Mouse (Mus musculus) heart, adult 2 months (tissue): ENCODE measurements around the gene Pigv. TPM values are rescaled to one million over a fixed set of nuclear protein-coding genes. Genes with fewer than 3 reads are reported as not detected.

Source experiments
- DNase-seq, 2 experiments: peaks; one replicate each; pipeline ENCODE4 v3.0.0; 2021
- H3K27ac ChIP-seq: fragments of 200-600 bp; 2 replicates; pipeline ENCODE4 v1.8.1; 2022
- H3K27me3 ChIP-seq: fragments of 200-500 bp; 2 replicates; pipeline ENCODE4 v1.6.1; 2012; ENCODE audit warnings: mild to moderate bottlenecking, low read length, inconsistent platforms, mixed read lengths; ENCODE audit not compliant: control insufficient read depth, insufficient read depth
- H3K36me3 ChIP-seq: fragments of 200-500 bp; 2 replicates; pipeline ENCODE4 v1.6.1; 2012; ENCODE audit warnings: low read length, inconsistent platforms; ENCODE audit not compliant: control insufficient read depth, insufficient read depth
- H3K4me1 ChIP-seq: fragments of 200-500 bp; 2 replicates; pipeline ENCODE4 v1.6.1; 2011; ENCODE audit warnings: low read length; ENCODE audit not compliant: control insufficient read depth, insufficient read depth
- H3K4me3 ChIP-seq: fragments of 200-600 bp; 2 replicates; pipeline ENCODE4 v1.8.1; 2022
- H3K79me2 ChIP-seq: fragments of 200-500 bp; replicated peaks from 2 replicates; pipeline ENCODE4 v1.6.1; 2012; ENCODE audit warnings: mild to moderate bottlenecking, inconsistent platforms, low read length, moderate library complexity, mixed read lengths; ENCODE audit not compliant: control insufficient read depth, insufficient read depth
- H3K9ac ChIP-seq: fragments of 200-500 bp; 2 replicates; pipeline ENCODE4 v1.6.1; 2012; ENCODE audit warnings: low read depth, mild to moderate bottlenecking, control low read depth, inconsistent platforms, low read length, mixed read lengths
- CTCF ChIP-seq: fragments of 200-600 bp; IDR thresholded peaks from 2 replicates; pipeline ENCODE4 v1.8.1; 2022; ENCODE audit warnings: antibody characterized with exemption, mild to moderate bottlenecking, moderate library complexity
- EP300 ChIP-seq: fragments of 200-500 bp; IDR thresholded peaks from 2 replicates; pipeline ENCODE4 v1.6.1; 2011; ENCODE audit warnings: low read depth, low read length, control low read depth; ENCODE audit not compliant: insufficient read depth
- POLR2A ChIP-seq: fragments of 200-500 bp; IDR thresholded peaks from 2 replicates; pipeline ENCODE4 v1.6.1; 2011; ENCODE audit warnings: mild to moderate bottlenecking, low read depth, low read length, control low read depth; ENCODE audit not compliant: insufficient read depth
- WGBS: fragments of 180-500 bp; shearing (Covaris S2); methylation state at CpG from one replicate; pipeline ENCODE4 v1.1.7; 2018; 5-methylcytosine and 5-hydroxymethylcytosine counted together
- intact Hi-C: fragments of 180-260 bp; cut with DNase I; formaldehyde crosslinking; loops from one replicate; pipeline ENCODE4 v1.15.1; 2025
- polyA plus RNA-seq: library from polyadenylated mRNA; depleted of rRNA; stranded (reverse); fragments of >200 nt; gene quantifications from 2 replicates; pipeline ENCODE4 v1.2.3, GENCODE M21; 2012
- total RNA-seq, 2 experiments: library from RNA; stranded (reverse); gene quantifications; 2 replicates each; pipeline ENCODE4 v1.2.3; 2021

The Pigv gene
- total and polyA plus RNA-seq, 3 experiments = 9.5 to 12.1 (median 11.7) TPM

DNA sequence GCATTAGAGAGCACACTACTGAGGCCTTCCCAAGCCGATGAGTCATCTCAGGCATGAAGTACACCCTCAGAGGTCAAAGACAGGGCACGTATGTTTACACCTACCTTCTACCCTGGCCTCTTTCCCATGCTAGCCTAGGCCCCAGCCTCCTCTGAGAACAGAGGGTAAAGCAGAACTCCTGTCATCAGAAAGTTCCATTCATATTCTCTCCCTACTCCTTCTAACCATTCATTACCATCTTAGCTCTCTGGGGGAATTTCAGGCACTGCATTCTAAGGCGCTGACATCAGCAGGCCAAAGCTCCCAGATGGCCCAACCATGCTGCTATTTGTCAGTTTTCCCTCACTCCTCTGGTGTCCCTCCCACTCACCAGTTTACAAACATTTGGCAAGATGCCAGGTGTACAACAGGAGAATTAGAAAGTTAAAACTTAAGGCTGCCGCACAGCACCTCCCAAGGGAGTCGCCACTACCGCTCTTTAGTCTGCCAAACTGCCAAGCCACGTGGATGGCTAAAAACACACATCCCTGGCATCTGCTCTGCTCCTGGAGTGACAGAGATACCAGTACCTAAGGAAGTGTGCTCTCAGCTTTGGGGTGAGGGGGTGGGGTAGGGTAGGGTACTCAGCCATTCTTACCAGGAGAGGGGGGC, 16.1 kb upstream of the Pigv start:
- Histone ChIP-seq H3K4me3 (no peak overlapping the region), H3K27ac (peak overlapping the region; percentile 38), H3K4me1 (peaks cover 11% of the 10 kb centered on the region), H3K27me3 (no peaks in the 10 kb centered on the region), H3K9ac (no peak overlapping the region), H3K36me3 (peaks cover 17% of the 10 kb centered on the region), H3K79me2 (no peaks in the 10 kb centered on the region)
- WGBS = 9% methylated on average over 7 of the region's 7 CpGs
- peak; percentile 39 to 61 for DNase-seq
- intact Hi-C loops = loop anchor here (5.0 kb wide), 1 partner anchor 39 kb away; no protein-coding TSS in a partner anchor
- no peak for TF ChIP-seq EP300
- TF ChIP-seq POLR2A = no peak
- no peak for TF ChIP-seq CTCF

DNA sequence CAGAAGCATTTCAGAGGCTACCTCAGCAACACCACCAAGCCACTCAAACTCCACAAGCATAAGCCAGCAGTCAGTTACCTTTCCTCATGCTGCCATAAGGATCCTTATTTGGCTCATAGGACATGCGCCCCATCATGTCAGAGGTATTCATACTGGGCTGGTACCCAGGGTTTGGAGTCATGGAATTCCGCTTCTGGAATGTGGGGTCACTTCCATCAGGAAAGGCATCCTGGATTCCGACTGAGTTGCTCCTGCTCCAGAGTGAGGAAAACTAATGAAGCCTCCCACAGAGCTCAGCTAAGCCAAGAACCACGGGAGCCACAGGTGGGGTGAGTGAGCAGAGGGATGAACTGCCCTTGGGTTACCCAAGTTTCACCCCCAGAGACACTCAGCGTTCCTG, 14.7 kb upstream of the Pigv start:
- Histone ChIP-seq H3K27ac (no peak overlapping the region), H3K4me3 (no peak overlapping the region), H3K27me3 (no peaks in the 10 kb centered on the region), H3K36me3 (peaks cover 16% of the 10 kb centered on the region), H3K79me2 (no peaks in the 10 kb centered on the region), H3K9ac (no peak overlapping the region), H3K4me1 (peaks cover 11% of the 10 kb centered on the region)
- no peak for DNase-seq
- WGBS = 72% methylated on average over 5 of the region's 5 CpGs
- TF ChIP-seq EP300 (no peak), CTCF (no peak), POLR2A (no peak)
- intact Hi-C loops = loop anchor here (5.0 kb wide), 1 partner anchor 40 kb away; no protein-coding TSS in a partner anchor

GRCm38 (mm10) chr4:133686512-133686911, 14.1 kb upstream of the Pigv start:
- no peak for DNase-seq
- H3K4me3 ChIP-seq = no peak overlapping the region

DNA sequence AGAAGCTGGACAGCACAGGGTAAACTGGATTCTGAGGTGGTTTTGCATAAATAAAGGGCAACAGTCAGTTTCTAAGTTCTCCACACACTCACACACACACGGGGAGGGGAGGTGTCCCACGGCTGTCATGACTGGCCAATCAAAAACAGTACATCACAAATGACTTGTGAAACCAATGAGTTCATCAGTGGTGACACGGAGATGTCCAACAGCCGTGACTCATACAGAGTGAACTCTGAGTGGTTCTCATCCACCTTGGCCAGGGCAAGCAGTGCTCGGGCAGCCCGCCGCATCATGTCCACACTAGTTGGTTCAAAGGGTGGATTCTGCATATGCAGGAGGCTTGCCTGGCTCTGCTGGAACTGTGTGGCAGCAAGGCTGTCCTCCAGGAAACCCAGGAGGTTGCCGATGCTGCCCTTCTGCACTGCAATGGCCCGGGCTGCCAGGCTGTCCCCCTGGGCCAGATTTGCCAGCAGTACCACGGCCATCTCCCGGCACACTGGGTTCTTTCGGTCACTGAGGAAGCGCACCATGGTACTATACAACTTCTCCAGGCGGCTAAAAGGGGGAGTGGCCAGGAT, 7.8 kb upstream of the Pigv start:
- Histone ChIP-seq H3K4me1 (peaks cover 4% of the 10 kb centered on the region), H3K36me3 (peaks cover 4% of the 10 kb centered on the region), H3K4me3 (no peak overlapping the region), H3K9ac (no peak overlapping the region), H3K27me3 (no peaks in the 10 kb centered on the region), H3K27ac (no peak overlapping the region), H3K79me2 (no peaks in the 10 kb centered on the region)
- no peak for DNase-seq
- intact Hi-C loops = loop anchor here (2.0 kb wide), 1 partner anchor 15 kb away; no protein-coding TSS in a partner anchor
- WGBS = 73% methylated on average over 14 of the region's 14 CpGs
- TF ChIP-seq CTCF (no peak), EP300 (no peak), POLR2A (no peak)

More at GRCm38 (mm10) chr4:133686512-133686911, 14.1 kb upstream of the Pigv start:
- no peak for TF ChIP-seq POLR2A
- TF ChIP-seq CTCF = no peak
- no peak for TF ChIP-seq EP300
- Histone ChIP-seq H3K79me2 (no peaks in the 10 kb centered on the region), H3K27me3 (no peaks in the 10 kb centered on the region), H3K27ac (no peak overlapping the region), H3K36me3 (peaks cover 17% of the 10 kb centered on the region), H3K4me1 (peaks cover 11% of the 10 kb centered on the region), H3K9ac (no peak overlapping the region)
- WGBS = 81% methylated on average over 11 of the region's 11 CpGs
- intact Hi-C loops = loop anchor here (5.0 kb wide), 1 partner anchor 41 kb away; no protein-coding TSS in a partner anchor

DNA sequence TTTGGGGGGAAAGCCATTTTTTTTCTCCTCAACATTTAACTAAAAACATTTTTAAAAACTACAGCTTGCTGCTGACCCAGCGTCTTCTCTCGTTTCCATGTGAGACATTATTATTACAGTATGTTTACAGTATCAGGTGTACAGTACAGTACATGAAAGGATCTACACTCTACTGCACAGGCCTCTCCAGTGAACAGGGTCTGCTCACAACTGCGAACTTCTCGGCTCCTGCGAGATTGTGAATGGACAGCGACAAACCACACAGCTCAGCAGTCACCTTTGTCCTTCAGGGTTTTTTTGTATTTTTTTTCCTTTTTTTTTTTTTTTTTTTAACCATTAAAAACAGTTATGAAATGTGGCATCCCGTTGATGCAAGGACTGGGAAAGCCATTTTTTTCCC, 7.2 kb upstream of the Pigv start:
- no peak overlapping the region for H3K9ac ChIP-seq
- no peaks in the 10 kb centered on the region for H3K27me3 ChIP-seq
- H3K36me3 ChIP-seq = peaks cover 4% of the 10 kb centered on the region
- intact Hi-C loops = loop anchor here (2.0 kb wide), 1 partner anchor 15 kb away; no protein-coding TSS in a partner anchor
- no peak overlapping the region for H3K27ac ChIP-seq
- no peak overlapping the region for H3K4me3 ChIP-seq
- WGBS = 78% methylated on average over 7 of the region's 7 CpGs
- TF ChIP-seq EP300 = no peak
- no peak for TF ChIP-seq POLR2A
- no peak for TF ChIP-seq CTCF
- no peak for DNase-seq
- no peaks in the 10 kb centered on the region for H3K79me2 ChIP-seq
- H3K4me1 ChIP-seq = peaks cover 4% of the 10 kb centered on the region

- TF ChIP-seq CTCF = no peak
- no peak for TF ChIP-seq EP300
- TF ChIP-seq POLR2A = no peak
- Histone ChIP-seq H3K79me2 (no peaks in the 10 kb centered on the region), H3K4me1 (peaks cover 10% of the 10 kb centered on the region), H3K36me3 (peaks cover 4% of the 10 kb centered on the region), H3K27ac (no peak overlapping the region), H3K4me3 (no peak overlapping the region), H3K9ac (no peak overlapping the region), H3K27me3 (no peaks in the 10 kb centered on the region)
- intact Hi-C loops = no loop called here
- 77% methylated on average over 7 of the region's 7 CpGs for WGBS
- DNase-seq = no peak
Observed at GRCm38 (mm10) chr4:133677266-133677665, 4.8 kb upstream of the Pigv start.
